Comparison of ENCODE assay signal across 12 mouse cellular contexts in the genomic region with DNA sequence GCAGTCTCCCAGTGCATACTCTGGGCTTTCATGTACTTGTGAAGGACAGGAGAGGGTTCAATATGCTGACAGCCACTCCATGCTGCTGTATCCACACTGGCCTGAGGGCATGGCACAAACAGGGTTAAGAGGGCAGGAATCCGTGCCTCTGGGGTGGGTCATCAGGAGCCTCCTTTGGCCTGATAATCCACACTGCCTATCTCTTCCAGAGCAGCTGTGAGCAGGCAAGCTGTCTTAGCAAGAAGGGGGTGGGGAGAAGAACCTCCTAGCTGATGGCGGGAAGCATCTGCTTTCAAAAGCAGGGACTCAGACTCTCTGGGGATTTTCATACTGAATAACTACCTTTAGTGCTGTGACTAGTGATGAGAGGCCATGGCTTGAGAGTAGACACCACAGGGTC. TPM values are rescaled to one million over a fixed set of nuclear protein-coding genes. Genes with fewer than 3 reads are reported as not detected.
DNase-seq lines count a peak whose midpoint lies in the region; ATAC-seq and TF ChIP-seq lines count a peak whose summit lies in the region.
"Had no signal": no experiment of that assay in that cellular context is flagged by ENCODE, and none has a peak within 500 bp of the region (broad histone marks: within the 10 kb centered on the region; RNA-seq: fewer than 3 reads in every experiment).

No protein-coding gene starts in this region.

- no peak overlapping the region for H3K9ac ChIP-seq in forebrain, embryonic 14.5 days (ENCODE audit: low read length)
- peak overlapping the region; percentile 52 for H3K9ac ChIP-seq in liver, postnatal 0 days (replicated peaks)
- no peak overlapping the region for H3K9ac ChIP-seq in forebrain, embryonic 16.5 days (replicated peaks; ENCODE audit: low read depth, low read length)

- no peak for DNase-seq in forebrain, embryonic 10.5 days (ENCODE audit: extremely low spot score, low spot score)
- no peak for DNase-seq in forebrain, embryonic 14.5 days (ENCODE audit: low spot score)
- peak; percentile 63 for DNase-seq in spleen, adult 12 weeks (ENCODE audit: low spot score)
- DNase-seq in spleen, adult 18-20 months, result no peak
- DNase-seq in liver, postnatal 0 days, result peak; percentile 67
- DNase-seq in yolk sac, embryonic 10.5 days (ENCODE audit: low spot score), result peak; percentile 28
- no peak for DNase-seq in left cerebral cortex, adult 18-20 months (ENCODE audit: low spot score in 2 of 2)
- DNase-seq: adrenal gland, adult 8-10 months; heart, adult 2 months; kidney, postnatal 4 days; lung, adult 2 months had no signal

- no peak overlapping the region for H3K4me2 ChIP-seq in forebrain, embryonic 14.5 days (ENCODE audit: low read length)
- H3K4me2 ChIP-seq in liver, postnatal 0 days (ENCODE audit: low read depth, low read length), result peak overlapping the region; percentile 55
- H3K4me2 ChIP-seq in forebrain, embryonic 16.5 days (ENCODE audit: low read length), result no peak overlapping the region

- H3K4me3 ChIP-seq in forebrain, embryonic 10.5 days, result no peak overlapping the region
- no peak overlapping the region for H3K4me3 ChIP-seq in forebrain, embryonic 14.5 days (ENCODE audit: low read depth, low read length)
- H3K4me3 ChIP-seq in liver, postnatal 0 days (ENCODE audit: low read depth, low read length), result no peak overlapping the region
- no peak overlapping the region for H3K4me3 ChIP-seq in forebrain, embryonic 16.5 days (replicated peaks; ENCODE audit: low read length)
- H3K4me3 ChIP-seq: heart, adult 2 months had no signal

- peaks cover 4% of the 10 kb centered on the region for H3K4me1 ChIP-seq in forebrain, embryonic 10.5 days
- H3K4me1 ChIP-seq in forebrain, embryonic 14.5 days (ENCODE audit: control insufficient read depth, insufficient read depth, low read length), result no peaks in the 10 kb centered on the region
- peaks cover 36% of the 10 kb centered on the region for H3K4me1 ChIP-seq in liver, postnatal 0 days (ENCODE audit: insufficient read depth)
- no peaks in the 10 kb centered on the region for H3K4me1 ChIP-seq in forebrain, embryonic 16.5 days (replicated peaks; ENCODE audit: control insufficient read depth, insufficient read depth, low read length)

- H3K27ac ChIP-seq in forebrain, embryonic 10.5 days, result peak overlapping the region; percentile 60; the same call in 1 of the 2 replicates
- no peak overlapping the region for H3K27ac ChIP-seq in forebrain, embryonic 14.5 days (ENCODE audit: low read depth, low read length)
- peak overlapping the region; percentile 97 for H3K27ac ChIP-seq in liver, postnatal 0 days (ENCODE audit: low read depth)
- H3K27ac ChIP-seq in forebrain, embryonic 16.5 days (ENCODE audit: low read length), result no peak overlapping the region
- H3K27ac ChIP-seq: heart, adult 2 months had no signal

- no peak for ATAC-seq in forebrain, embryonic 14.5 days
- ATAC-seq in liver, postnatal 0 days, result peak; percentile 86
- no peak for ATAC-seq in forebrain, embryonic 16.5 days

- H3K36me3 ChIP-seq in forebrain, embryonic 10.5 days (replicated peaks), result 0 out of 2 replicates have a peak, but pooled peaks cover 2% of the 10 kb centered on the region
- H3K36me3 ChIP-seq in forebrain, embryonic 14.5 days (ENCODE audit: control insufficient read depth, insufficient read depth, low read length), result no peaks in the 10 kb centered on the region
- H3K36me3 ChIP-seq in liver, postnatal 0 days (replicated peaks; ENCODE audit: insufficient read depth, low read length), result no peaks in the 10 kb centered on the region
- H3K36me3 ChIP-seq in forebrain, embryonic 16.5 days (ENCODE audit: control insufficient read depth, insufficient read depth), result no peaks in the 10 kb centered on the region

- H3K9me3 ChIP-seq in forebrain, embryonic 10.5 days, result no peaks in the 10 kb centered on the region
- H3K9me3 ChIP-seq in forebrain, embryonic 14.5 days (replicated peaks; ENCODE audit: control insufficient read depth, low read length), result no peaks in the 10 kb centered on the region
- H3K9me3 ChIP-seq in liver, postnatal 0 days (ENCODE audit: low read length), result no peaks in the 10 kb centered on the region
- no peaks in the 10 kb centered on the region for H3K9me3 ChIP-seq in forebrain, embryonic 16.5 days (ENCODE audit: control insufficient read depth, low read length)

- TF ChIP-seq CTCF in liver, postnatal 0 days (IDR thresholded peaks at IDR 0.05; ENCODE audit: low read depth), result no peak

- H3K27me3 ChIP-seq in forebrain, embryonic 10.5 days (ENCODE audit: poor library complexity, severe bottlenecking), result no peaks in the 10 kb centered on the region
- H3K27me3 ChIP-seq in forebrain, embryonic 14.5 days (replicated peaks; ENCODE audit: control insufficient read depth, insufficient read depth, low read length), result no peaks in the 10 kb centered on the region
- no peaks in the 10 kb centered on the region for H3K27me3 ChIP-seq in liver, postnatal 0 days (ENCODE audit: insufficient read depth, low read length)
- no peaks in the 10 kb centered on the region for H3K27me3 ChIP-seq in forebrain, embryonic 16.5 days (replicated peaks; ENCODE audit: control insufficient read depth, insufficient read depth, low read length)

- TF ChIP-seq EP300 in liver, postnatal 0 days (IDR thresholded peaks at IDR 0.05; ENCODE audit: low read depth), result peak; percentile 99

- WGBS in forebrain, embryonic 10.5 days, result 52% methylated on average over 2 of the region's 2 CpGs
- WGBS in forebrain, embryonic 14.5 days, result 50% methylated on average over 2 of the region's 2 CpGs
- WGBS in liver, postnatal 0 days (ENCODE audit: insufficient replicate concordance), result 29% methylated on average over 2 of the region's 2 CpGs
- 50% methylated on average over 2 of the region's 2 CpGs for WGBS in forebrain, embryonic 16.5 days

RNA-seq across cellular contexts. Expression of gene Eral1, which starts 14.3 kb away (rescaled TPM):
- 39.7 and 40.7 TPM in 2 replicates for polyA plus RNA-seq in forebrain, embryonic 10.5 days (2016; fragmentation: Nextera tagmentation; extraction: Ambion mirVana)
- 36.8 and 40.2 TPM in 2 replicates for polyA plus RNA-seq in forebrain, embryonic 14.5 days (2014; fragmentation: Nextera tagmentation; extraction: Ambion mirVana)
- polyA plus RNA-seq in liver, postnatal 0 days (2015; fragmentation: Nextera tagmentation; extraction: Ambion mirVana), result 9.3 and 10.6 TPM in 2 replicates
- polyA plus RNA-seq in forebrain, embryonic 16.5 days (2015; fragmentation: Nextera tagmentation; extraction: Ambion mirVana), result 34.2 and 34.3 TPM in 2 replicates
- 10 to 100 TPM; 18.4 to 19.0 TPM for total RNA-seq in left cerebral cortex, adult 18-20 months (2021)

RNA-seq across cellular contexts. Expression of gene Flot2, which starts 28.2 kb away (rescaled TPM):
- polyA plus RNA-seq in forebrain, embryonic 10.5 days (2016; fragmentation: Nextera tagmentation; extraction: Ambion mirVana), result 72.5 and 72.7 TPM in 2 replicates
- 56.2 and 64.6 TPM in 2 replicates for polyA plus RNA-seq in forebrain, embryonic 14.5 days (2014; fragmentation: Nextera tagmentation; extraction: Ambion mirVana)
- polyA plus RNA-seq in liver, postnatal 0 days (2015; fragmentation: Nextera tagmentation; extraction: Ambion mirVana), result 23.1 and 25.9 TPM in 2 replicates
- 101 and 106 TPM in 2 replicates for polyA plus RNA-seq in forebrain, embryonic 16.5 days (2015; fragmentation: Nextera tagmentation; extraction: Ambion mirVana)
- total RNA-seq in left cerebral cortex, adult 18-20 months (2021), result 10 to 100 TPM; 93.0 to 93.2 TPM

RNA-seq across cellular contexts. Expression of gene Fam222b, which starts 28.6 kb away (rescaled TPM):
- 24.2 and 24.6 TPM in 2 replicates for polyA plus RNA-seq in forebrain, embryonic 10.5 days (2016; fragmentation: Nextera tagmentation; extraction: Ambion mirVana)
- 22.3 and 23.9 TPM in 2 replicates for polyA plus RNA-seq in forebrain, embryonic 14.5 days (2014; fragmentation: Nextera tagmentation; extraction: Ambion mirVana)
- 5.9 and 7.5 TPM in 2 replicates for polyA plus RNA-seq in liver, postnatal 0 days (2015; fragmentation: Nextera tagmentation; extraction: Ambion mirVana)
- polyA plus RNA-seq in forebrain, embryonic 16.5 days (2015; fragmentation: Nextera tagmentation; extraction: Ambion mirVana), result 18.8 and 21.1 TPM in 2 replicates
- 10 to 100 TPM; 29.5 to 30.0 TPM for total RNA-seq in left cerebral cortex, adult 18-20 months (2021)

RNA-seq across cellular contexts. Expression of gene Dhrs13, which starts 33.8 kb away (rescaled TPM):
- polyA plus RNA-seq in forebrain, embryonic 10.5 days (2016; fragmentation: Nextera tagmentation; extraction: Ambion mirVana), result 14.4 and 17.1 TPM in 2 replicates
- polyA plus RNA-seq in forebrain, embryonic 14.5 days (2014; fragmentation: Nextera tagmentation; extraction: Ambion mirVana), result 36.6 and 38.8 TPM in 2 replicates
- 9.2 and 10.6 TPM in 2 replicates for polyA plus RNA-seq in liver, postnatal 0 days (2015; fragmentation: Nextera tagmentation; extraction: Ambion mirVana)
- polyA plus RNA-seq in forebrain, embryonic 16.5 days (2015; fragmentation: Nextera tagmentation; extraction: Ambion mirVana), result 29.5 and 33.8 TPM in 2 replicates
- total RNA-seq in left cerebral cortex, adult 18-20 months (2021), result 1 to 10 TPM; 5.1 to 6.9 TPM

Comparison
In these comparisons a context has a peak if more than half of its experiments do, and no peak if none do; other contexts are left out.
1. DNase-seq: peak in spleen, adult 12 weeks (single experiment), liver, postnatal 0 days (single experiment) and yolk sac, embryonic 10.5 days (single experiment); none in forebrain, embryonic 10.5 days (single experiment), forebrain, embryonic 14.5 days (single experiment), spleen, adult 18-20 months (0 of 2) and left cerebral cortex, adult 18-20 months (0 of 2).
2. H3K27ac ChIP-seq: peak in forebrain, embryonic 10.5 days (single experiment) and liver, postnatal 0 days (single experiment); none in forebrain, embryonic 14.5 days (single experiment) and forebrain, embryonic 16.5 days (single experiment).